Mouse (Mus musculus): Measurements from ENCODE around the gene Gpr4.
A peak's percentile ranks its signal among the peaks of the same experiment; 100 is the strongest.

Gene Gpr4

GRCm38 (mm10) chr7:19196676-19197075 is 15.7 kb upstream of the Gpr4 start:
- DNase-seq (ENCODE audit: low read depth) = peak; percentile 83

- DNase-seq (ENCODE audit: low read depth) = peak; percentile 77
These were observed 14.4 kb upstream of the Gpr4 start for GRCm38 (mm10) chr7:19197985-19198384.

GRCm38 (mm10) chr7:19201660-19202059 is 10.7 kb upstream of the Gpr4 start:
- DNase-seq (ENCODE audit: low read depth) = no peak

GRCm38 (mm10) chr7:19202065-19202850 is 10.1 kb upstream of the Gpr4 start:
- DNase-seq (ENCODE audit: low read depth) = peak; percentile 40

- DNase-seq (ENCODE audit: low read depth) = no peak
These were observed 4.0 kb upstream of the Gpr4 start for GRCm38 (mm10) chr7:19208201-19208910.

- peak; percentile 47 for DNase-seq (ENCODE audit: low read depth)
These were observed 3.3 kb upstream of the Gpr4 start for GRCm38 (mm10) chr7:19208944-19209472.

- no peak for DNase-seq (ENCODE audit: low read depth)
These were observed 2.8 kb upstream of the Gpr4 start for GRCm38 (mm10) chr7:19209494-19209893.

- DNase-seq (ENCODE audit: low read depth) = peak; percentile 57
These were observed 2.3 kb upstream of the Gpr4 start for GRCm38 (mm10) chr7:19210010-19210409.

- no peak for DNase-seq (ENCODE audit: low read depth)
These were observed 1.2 kb upstream of the Gpr4 start for GRCm38 (mm10) chr7:19211041-19211675.

- no peak for DNase-seq (ENCODE audit: low read depth)
These were observed 1.0 kb downstream of the Gpr4 start for GRCm38 (mm10) chr7:19213385-19213784.

- DNase-seq (ENCODE audit: low read depth) = no peak
These were observed 2.0 kb downstream of the Gpr4 start for GRCm38 (mm10) chr7:19214369-19214768.

- no peak for DNase-seq (ENCODE audit: low read depth)
These were observed 2.6 kb downstream of the Gpr4 start for GRCm38 (mm10) chr7:19214940-19215339.

- DNase-seq (ENCODE audit: low read depth) = no peak
These were observed 5.2 kb downstream of the Gpr4 start for GRCm38 (mm10) chr7:19217492-19217891.

GRCm38 (mm10) chr7:19217944-19218343 is 5.6 kb downstream of the Gpr4 start:
- no peak for DNase-seq (ENCODE audit: low read depth)

- peak; percentile 56 for DNase-seq (ENCODE audit: low read depth)
These were observed 7.7 kb downstream of the Gpr4 start for GRCm38 (mm10) chr7:19220061-19220460.

GRCm38 (mm10) chr7:19222189-19222588 is 9.9 kb downstream of the Gpr4 start:
- DNase-seq (ENCODE audit: low read depth) = no peak

GRCm38 (mm10) chr7:19222875-19223274 is 10.5 kb downstream of the Gpr4 start:
- DNase-seq (ENCODE audit: low read depth) = no peak

- DNase-seq (ENCODE audit: low read depth) = no peak
These were observed 12.6 kb downstream of the Gpr4 start for GRCm38 (mm10) chr7:19224933-19225332.

- peak; percentile 82 for DNase-seq (ENCODE audit: low read depth)
These were observed 14.8 kb downstream of the Gpr4 start for GRCm38 (mm10) chr7:19226817-19227797.

- DNase-seq (ENCODE audit: low read depth) = peak; percentile 100
These were observed 15.8 kb downstream of the Gpr4 start, which contains the start of gene Opa3 for GRCm38 (mm10) chr7:19227883-19228792. Gene Opa3, plus strand, starts transcription at chr7:19228334.

Data from induced T-regulatory cell, adult 2 months (primary cell).